Mouse (Mus musculus): Measurements from ENCODE around the gene Eral1. TPM values are rescaled to one million over a fixed set of nuclear protein-coding genes. Genes with fewer than 3 reads are reported as not detected.

Eral1 gene
- polyA plus RNA-seq (2015; fragmentation: Nextera tagmentation; extraction: Ambion mirVana) = 19.1 and 20.2 TPM in 2 replicates

DNA sequence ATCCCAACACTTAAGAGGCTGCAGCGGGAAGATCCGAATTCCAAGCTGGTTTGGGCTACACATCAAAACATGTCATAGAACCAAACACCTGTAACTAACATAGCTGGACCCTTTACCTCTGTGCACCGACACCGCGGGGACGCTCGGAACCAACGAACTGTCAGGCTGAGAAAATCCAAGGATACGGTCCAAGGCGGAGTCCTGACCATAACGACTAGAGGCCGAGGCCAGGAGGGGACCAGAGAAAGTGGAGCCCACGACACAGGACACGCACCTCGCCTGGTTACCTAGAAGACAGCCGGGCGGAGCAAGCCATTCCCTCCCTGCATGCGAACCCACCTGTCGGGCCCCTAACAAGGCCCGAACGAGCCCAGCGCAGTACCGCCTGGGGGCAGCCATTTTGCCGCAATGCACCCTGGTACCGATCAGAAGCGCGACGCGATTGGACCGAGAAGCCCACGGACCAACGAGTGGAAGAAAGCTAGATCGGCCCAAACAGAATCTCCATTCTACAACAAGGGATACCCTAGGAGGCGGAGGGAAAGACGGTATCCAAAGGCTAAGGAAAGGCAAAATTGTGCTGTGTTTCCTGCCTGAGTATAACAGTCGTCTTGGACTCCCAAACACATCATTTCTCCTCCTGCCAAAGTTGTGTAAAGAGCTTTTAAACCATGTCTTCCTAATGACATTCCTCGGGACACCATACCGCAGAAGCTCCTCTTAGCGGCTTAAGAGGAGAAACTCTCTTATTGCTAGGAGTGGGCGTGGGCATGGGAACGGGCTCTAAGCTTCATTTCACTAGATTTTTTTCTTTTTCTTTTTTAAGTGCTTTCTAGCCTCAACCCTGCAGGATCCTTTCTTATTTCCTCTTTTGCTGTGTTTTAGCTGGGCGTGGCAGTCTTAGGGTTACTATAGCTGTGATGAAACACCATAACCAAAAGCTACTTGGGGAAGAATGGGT, at the start of gene Eral1:
TSS of gene Eral1 (minus strand) at position 423 of the 961 bp plus-strand sequence.
- WGBS (ENCODE audit: insufficient replicate concordance) = under 1% methylated on average over 42 of the region's 42 CpGs
- H3K4me2 ChIP-seq = peak within 1 kb of the TSS; percentile 80
- H3K36me3 ChIP-seq = peaks cover 30% of the 10 kb centered on the region
- ATAC-seq (ENCODE audit: low read depth) (peak; percentile 91), DNase-seq (peak; percentile 76)
- peaks cover 47% of the 10 kb centered on the region for H3K4me1 ChIP-seq (replicated peaks)
- H3K27ac ChIP-seq = peak within 1 kb of the TSS; percentile 82
- no peaks in the 10 kb centered on the region for H3K9me3 ChIP-seq (replicated peaks)
- peak within 1 kb of the TSS; percentile 87 for H3K9ac ChIP-seq
- no peaks in the 10 kb centered on the region for H3K27me3 ChIP-seq
- peak within 1 kb of the TSS; percentile 85 for H3K4me3 ChIP-seq (replicated peaks)

DNA sequence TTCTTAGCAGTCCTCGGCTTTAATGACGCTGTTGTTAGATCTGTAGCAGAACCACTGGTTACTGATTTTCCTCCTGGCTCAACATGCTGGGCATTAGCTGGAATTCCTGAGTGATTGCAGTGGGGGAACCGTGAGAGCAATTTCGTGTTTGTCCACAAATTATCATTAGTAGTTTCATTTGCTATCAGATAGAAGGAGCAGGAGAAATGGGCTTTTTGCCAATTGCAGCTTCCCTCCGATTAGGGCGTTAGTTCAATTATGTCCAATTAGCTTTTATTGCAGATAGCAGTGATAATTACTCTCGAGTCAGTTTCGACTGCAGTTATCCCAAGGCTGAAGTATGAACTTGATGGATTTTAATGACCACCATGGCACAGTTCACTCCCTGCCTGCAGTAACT, 49.3 kb upstream of the Eral1 start:
- ATAC-seq (ENCODE audit: low read depth) (no peak), DNase-seq (no peak)
- no peak overlapping the region for H3K4me2 ChIP-seq
- 66% methylated on average over 8 of the region's 8 CpGs for WGBS (ENCODE audit: insufficient replicate concordance)
- no peaks in the 10 kb centered on the region for H3K36me3 ChIP-seq
- no peak overlapping the region for H3K27ac ChIP-seq
- H3K4me3 ChIP-seq (replicated peaks) = no peak overlapping the region
- no peaks in the 10 kb centered on the region for H3K9me3 ChIP-seq (replicated peaks)
- H3K9ac ChIP-seq = no peak overlapping the region
- H3K27me3 ChIP-seq = no peaks in the 10 kb centered on the region
- peaks cover 84% of the 10 kb centered on the region for H3K4me1 ChIP-seq (replicated peaks)

DNA sequence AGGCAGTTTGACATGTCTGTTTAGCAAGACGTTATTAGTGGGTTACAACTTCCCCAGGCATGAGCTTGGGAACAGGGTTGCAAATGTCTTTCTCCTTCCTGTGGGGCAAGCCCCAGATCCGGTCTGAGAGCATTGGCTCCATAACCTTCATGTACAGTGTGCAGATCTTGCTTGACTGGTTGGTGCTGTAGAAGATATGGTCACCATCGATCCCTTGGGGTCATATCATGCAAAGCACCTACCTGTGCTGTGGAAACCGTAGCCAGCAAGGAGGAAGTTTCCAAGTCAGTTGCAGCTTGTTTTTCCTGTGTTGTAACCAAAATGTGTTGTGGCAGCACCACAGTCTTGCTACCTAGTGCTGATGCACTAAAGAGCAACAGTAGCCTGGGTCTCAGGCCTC, 46.6 kb upstream of the Eral1 start:
- ATAC-seq (ENCODE audit: low read depth) (no peak), DNase-seq (no peak)
- Histone ChIP-seq H3K27ac (peak overlapping the region; percentile 56), H3K36me3 (no peaks in the 10 kb centered on the region), H3K27me3 (no peaks in the 10 kb centered on the region), H3K4me3 (replicated peaks) (no peak overlapping the region), H3K9me3 (replicated peaks) (no peaks in the 10 kb centered on the region), H3K4me2 (no peak overlapping the region), H3K4me1 (replicated peaks) (peaks cover 75% of the 10 kb centered on the region), H3K9ac (0 out of 2 replicates have a peak overlapping the region, but pooled peaks have one; percentile 22)
- whole genome bisulfite sequencing (ENCODE audit: insufficient replicate concordance) = 35% methylated on average over 4 of the region's 4 CpGs

DNA sequence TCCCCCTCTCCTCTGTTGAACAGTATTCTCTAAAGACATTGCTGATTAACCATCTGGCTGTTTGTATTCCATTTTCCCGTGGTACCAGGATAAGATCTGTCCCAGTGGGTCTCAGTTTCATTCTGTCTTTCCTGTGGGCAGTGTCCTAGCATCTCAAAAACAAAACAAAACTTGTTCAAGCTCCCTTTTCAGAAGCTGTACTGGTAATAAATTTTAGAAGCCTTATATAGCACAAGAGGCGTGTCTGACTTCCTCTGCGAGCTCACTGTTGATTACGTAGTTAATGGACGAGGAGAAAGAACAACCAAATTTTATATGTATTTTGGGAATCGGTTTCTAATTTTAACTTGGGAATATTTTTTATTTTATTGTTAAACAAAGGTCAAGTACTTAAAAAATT, 45.5 kb upstream of the Eral1 start:
- DNase-seq (no peak), ATAC-seq (ENCODE audit: low read depth) (no peak)
- H3K9ac ChIP-seq = peak overlapping the region; percentile 52
- no peaks in the 10 kb centered on the region for H3K36me3 ChIP-seq
- H3K4me3 ChIP-seq (replicated peaks) = peak overlapping the region; percentile 9; the same call in 1 of the 2 replicates
- no peaks in the 10 kb centered on the region for H3K9me3 ChIP-seq (replicated peaks)
- WGBS (ENCODE audit: insufficient replicate concordance) = 23% methylated on average over 6 of the region's 6 CpGs
- H3K27me3 ChIP-seq = no peaks in the 10 kb centered on the region
- peak overlapping the region; percentile 51 for H3K4me2 ChIP-seq
- H3K27ac ChIP-seq = peak overlapping the region; percentile 73
- H3K4me1 ChIP-seq (replicated peaks) = peaks cover 79% of the 10 kb centered on the region

DNA sequence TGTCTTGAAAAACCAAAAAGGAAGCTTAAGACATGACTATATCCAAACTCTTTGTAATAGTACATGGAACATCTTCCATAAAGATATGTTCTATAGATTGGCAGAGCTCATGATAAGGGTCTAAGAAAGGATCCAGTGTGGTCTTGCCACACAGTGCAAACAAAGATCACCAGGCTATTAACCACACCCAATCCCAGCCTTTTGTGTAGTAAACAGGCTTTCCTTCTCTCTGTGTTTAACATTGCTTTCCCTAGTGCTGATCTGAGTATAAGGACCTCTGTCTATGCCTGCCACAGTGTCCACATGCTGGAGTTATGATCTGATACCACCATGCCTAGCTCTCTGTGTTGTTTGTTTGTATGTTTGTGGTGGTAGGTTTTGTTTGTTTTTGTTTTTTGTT, 43.6 kb upstream of the Eral1 start:
- Histone ChIP-seq H3K27me3 (no peaks in the 10 kb centered on the region), H3K9me3 (replicated peaks) (no peaks in the 10 kb centered on the region), H3K4me2 (no peak overlapping the region), H3K27ac (peak overlapping the region; percentile 59), H3K9ac (no peak overlapping the region), H3K4me3 (replicated peaks) (no peak overlapping the region), H3K36me3 (no peaks in the 10 kb centered on the region), H3K4me1 (replicated peaks) (peaks cover 81% of the 10 kb centered on the region)
- ATAC-seq (ENCODE audit: low read depth) (no peak), DNase-seq (no peak)

DNA sequence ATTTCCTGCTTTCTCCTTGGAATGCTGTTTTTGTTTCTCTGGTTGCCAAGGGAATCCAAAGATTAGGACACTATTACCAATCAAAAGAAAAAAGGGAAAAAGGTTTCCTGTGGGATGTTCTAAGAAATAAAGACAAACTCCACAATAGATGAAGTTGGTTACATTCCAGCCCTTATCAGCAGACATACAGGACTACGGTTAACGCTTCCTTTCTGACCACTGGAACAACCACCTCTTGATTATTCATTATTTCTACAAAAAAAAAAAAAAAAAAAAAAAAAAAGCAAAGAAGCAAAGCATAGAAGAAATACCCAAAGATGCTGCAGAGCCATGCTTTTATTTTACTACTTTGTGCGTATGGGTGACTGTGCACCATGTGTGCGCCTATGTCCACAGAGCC, 42.6 kb upstream of the Eral1 start:
- 40% methylated on average over 4 of the region's 4 CpGs for WGBS (ENCODE audit: insufficient replicate concordance)
- Histone ChIP-seq H3K9ac (no peak overlapping the region), H3K27ac (peak overlapping the region; percentile 59), H3K27me3 (no peaks in the 10 kb centered on the region), H3K4me1 (replicated peaks) (peaks cover 86% of the 10 kb centered on the region), H3K36me3 (no peaks in the 10 kb centered on the region), H3K9me3 (replicated peaks) (no peaks in the 10 kb centered on the region), H3K4me2 (no peak overlapping the region), H3K4me3 (replicated peaks) (no peak overlapping the region)
- DNase-seq (no peak), ATAC-seq (ENCODE audit: low read depth) (no peak)

DNA sequence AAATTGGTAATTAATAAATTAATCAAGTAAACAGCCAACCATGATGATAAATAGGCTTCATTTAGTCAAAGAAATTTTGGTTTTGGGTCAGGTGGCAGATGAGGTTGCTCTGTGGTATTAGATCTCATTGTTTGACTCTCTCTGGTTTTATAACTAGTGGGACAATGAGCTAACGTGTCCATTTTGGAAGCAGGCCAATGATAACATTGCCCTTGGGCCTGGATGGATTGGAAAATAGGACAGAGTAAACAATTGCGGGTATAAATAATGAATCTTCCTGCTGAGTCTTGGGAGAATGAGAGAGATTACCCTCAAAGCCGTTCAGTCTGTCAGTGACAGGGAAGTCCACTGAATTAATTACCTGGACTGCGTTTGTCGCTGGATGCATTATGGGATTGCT, 41.0 kb upstream of the Eral1 start:
- H3K4me3 ChIP-seq (replicated peaks) = no peak overlapping the region
- no peak overlapping the region for H3K9ac ChIP-seq
- WGBS (ENCODE audit: insufficient replicate concordance) = 73% methylated on average over 5 of the region's 5 CpGs
- H3K4me1 ChIP-seq (replicated peaks) = peaks cover 85% of the 10 kb centered on the region
- ATAC-seq (ENCODE audit: low read depth) (no peak), DNase-seq (no peak)
- 0 out of 2 replicates have a peak overlapping the region, but pooled peaks have one; percentile 35 for H3K27ac ChIP-seq
- H3K4me2 ChIP-seq = no peak overlapping the region
- no peaks in the 10 kb centered on the region for H3K9me3 ChIP-seq (replicated peaks)
- H3K36me3 ChIP-seq = no peaks in the 10 kb centered on the region
- no peaks in the 10 kb centered on the region for H3K27me3 ChIP-seq

DNA sequence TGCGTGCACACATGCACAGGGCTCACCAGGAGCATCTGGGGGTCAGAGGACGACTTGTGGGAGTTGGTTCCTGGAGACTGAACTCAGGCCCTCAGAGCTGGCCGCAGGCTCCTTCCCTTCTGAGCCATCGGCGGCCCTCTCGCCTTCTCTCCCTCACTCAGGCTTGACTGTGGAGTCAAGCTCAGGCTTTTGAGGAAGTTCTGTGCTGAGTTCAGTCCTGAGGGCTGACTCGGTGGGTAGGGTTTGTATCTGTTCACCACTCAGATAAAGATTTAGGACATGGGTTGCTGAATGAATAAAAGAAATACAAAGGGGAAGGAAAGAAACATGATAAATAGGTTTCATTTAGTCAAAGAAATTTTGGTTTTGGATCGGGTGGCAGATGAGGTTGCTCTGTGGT, 39.7 kb upstream of the Eral1 start:
- H3K27me3 ChIP-seq = no peaks in the 10 kb centered on the region
- ATAC-seq (ENCODE audit: low read depth) = no peak
- peak overlapping the region; percentile 33 for H3K4me2 ChIP-seq
- H3K9ac ChIP-seq = peak overlapping the region; percentile 14; the same call in 1 of the 2 replicates
- WGBS (ENCODE audit: insufficient replicate concordance) = 11% methylated on average over 8 of the region's 8 CpGs
- DNase-seq = no peak
- peak overlapping the region; percentile 36 for H3K27ac ChIP-seq
- no peaks in the 10 kb centered on the region for H3K9me3 ChIP-seq (replicated peaks)
- H3K36me3 ChIP-seq = no peaks in the 10 kb centered on the region
- H3K4me1 ChIP-seq (replicated peaks) = peaks cover 81% of the 10 kb centered on the region
- H3K4me3 ChIP-seq (replicated peaks) = no peak overlapping the region

DNA sequence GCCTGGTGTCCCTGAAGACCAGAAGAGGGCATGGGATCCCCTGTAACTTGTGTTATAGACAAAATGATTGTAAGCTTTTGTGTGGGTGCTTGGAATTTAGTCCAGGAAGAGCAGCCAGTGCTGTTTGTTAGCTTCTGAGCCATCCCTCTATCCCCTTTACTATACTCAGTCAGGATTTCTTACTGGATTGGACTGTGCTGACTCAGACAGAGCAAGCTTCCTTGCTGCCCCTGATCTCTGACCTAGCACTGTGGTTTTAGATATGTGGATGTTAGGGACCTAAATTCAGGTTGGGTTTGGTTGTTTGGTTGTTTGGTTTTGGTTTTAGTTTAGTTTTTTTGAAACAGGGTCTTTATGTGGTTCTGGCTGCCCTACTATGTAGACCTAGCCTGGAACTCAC, 38.3 kb upstream of the Eral1 start:
- H3K36me3 ChIP-seq = no peaks in the 10 kb centered on the region
- DNase-seq (no peak), ATAC-seq (ENCODE audit: low read depth) (no peak)
- no peak overlapping the region for H3K4me2 ChIP-seq
- H3K9me3 ChIP-seq (replicated peaks) = no peaks in the 10 kb centered on the region
- H3K27me3 ChIP-seq = no peaks in the 10 kb centered on the region
- no peak overlapping the region for H3K27ac ChIP-seq
- peaks cover 83% of the 10 kb centered on the region for H3K4me1 ChIP-seq (replicated peaks)
- H3K9ac ChIP-seq = no peak overlapping the region
- H3K4me3 ChIP-seq (replicated peaks) = no peak overlapping the region

DNA sequence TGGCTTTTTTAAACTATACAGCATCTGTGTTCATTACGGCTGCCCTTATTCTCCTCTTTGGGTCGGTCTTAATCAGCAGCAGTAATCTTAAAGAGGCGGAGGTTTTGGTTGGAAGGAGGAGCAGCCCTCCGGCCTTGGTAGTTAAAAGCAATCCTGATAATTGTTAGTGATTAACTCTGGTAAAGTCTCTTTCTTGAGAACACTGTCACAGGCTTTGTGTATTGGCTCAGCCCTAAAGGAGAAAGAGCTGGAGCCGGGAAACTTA, 35.9 kb upstream of the Eral1 start:
- Histone ChIP-seq H3K4me3 (replicated peaks) (peak overlapping the region; percentile 77), H3K27me3 (no peaks in the 10 kb centered on the region), H3K4me1 (replicated peaks) (peaks cover 69% of the 10 kb centered on the region), H3K36me3 (no peaks in the 10 kb centered on the region), H3K9ac (peak overlapping the region; percentile 79), H3K27ac (peak overlapping the region; percentile 81), H3K9me3 (replicated peaks) (no peaks in the 10 kb centered on the region), H3K4me2 (peak overlapping the region; percentile 73)
- ATAC-seq (ENCODE audit: low read depth) (no peak), DNase-seq (no peak)
- 6% methylated on average over 5 of the region's 5 CpGs for WGBS (ENCODE audit: insufficient replicate concordance)

DNA sequence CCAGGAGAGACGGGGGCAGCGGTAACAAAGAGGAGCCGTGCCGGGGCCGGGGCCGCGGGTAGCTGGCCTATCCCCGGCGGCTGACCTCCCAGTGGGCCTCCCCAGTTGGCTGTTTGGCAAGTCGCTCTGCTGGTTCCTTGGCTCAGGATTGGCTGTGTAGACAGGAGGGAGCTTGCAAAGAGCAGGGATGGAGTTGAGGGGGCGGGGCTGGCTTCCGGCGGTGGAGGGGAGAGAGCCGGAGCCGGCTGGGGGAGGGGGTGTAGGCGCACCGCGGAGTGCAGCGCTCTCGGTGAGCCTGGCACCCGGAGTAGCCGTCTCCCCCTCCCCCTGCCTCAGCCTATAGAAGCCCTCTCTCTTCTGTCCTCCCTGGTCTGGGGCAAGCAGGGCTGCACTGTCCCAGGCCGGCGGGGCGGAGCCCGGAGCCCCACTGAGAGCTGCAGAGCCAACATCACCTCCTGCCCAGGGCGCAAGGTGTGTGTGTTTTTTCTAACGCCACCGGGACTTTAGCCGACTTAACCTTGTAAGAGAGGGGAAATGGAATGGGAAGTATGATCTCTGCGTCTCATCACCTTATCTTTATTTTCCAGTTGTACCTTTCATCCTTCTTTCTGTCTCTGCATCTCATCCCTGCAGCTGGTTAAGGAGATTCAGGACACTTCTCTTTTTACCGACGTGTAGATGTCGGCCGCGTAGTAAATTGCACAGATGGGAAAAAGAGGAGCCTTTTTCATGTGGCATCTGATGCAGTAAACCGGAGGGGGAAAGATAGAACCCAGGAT, 35.4 kb upstream of the Eral1 start:
- under 1% methylated on average over 36 of the region's 37 CpGs for WGBS (ENCODE audit: insufficient replicate concordance)
- Histone ChIP-seq H3K27me3 (no peaks in the 10 kb centered on the region), H3K36me3 (no peaks in the 10 kb centered on the region), H3K9me3 (replicated peaks) (no peaks in the 10 kb centered on the region), H3K27ac (peak overlapping the region; percentile 81), H3K4me2 (peak overlapping the region; percentile 73), H3K4me1 (replicated peaks) (peaks cover 64% of the 10 kb centered on the region), H3K9ac (peak overlapping the region; percentile 79), H3K4me3 (replicated peaks) (peak overlapping the region; percentile 77)
- peak; percentile 90 for DNase-seq
- ATAC-seq (ENCODE audit: low read depth) = peak; percentile 99

All from liver, embryonic 13.5 days (tissue).